Mouse (Mus musculus) liver, adult 2 months (tissue): ENCODE results near the gene Vav3. TPM values are rescaled to one million over a fixed set of nuclear protein-coding genes. Genes with fewer than 3 reads are reported as not detected.

Experiments
- DNase-seq: peaks from one replicate; pipeline ENCODE4 v3.0.0-alpha.2; 2011; ENCODE audit warnings: low read depth, low spot score; ENCODE audit errors: extremely low read depth
- H3K27ac ChIP-seq: fragments of 200-500 bp; replicated peaks from 2 replicates; pipeline ENCODE4 v1.5.1; 2012; ENCODE audit warnings: low read depth, mild to moderate bottlenecking, control low read depth, inconsistent platforms, low read length; ENCODE audit not compliant: insufficient read depth
- H3K27me3 ChIP-seq: fragments of 200-500 bp; 2 replicates; pipeline ENCODE4 v1.6.1; 2012; ENCODE audit warnings: mild to moderate bottlenecking, moderate library complexity, low read length, inconsistent platforms; ENCODE audit not compliant: control insufficient read depth, insufficient read depth
- H3K36me3 ChIP-seq: fragments of 200-500 bp; 2 replicates; pipeline ENCODE4 v1.6.1; 2012; ENCODE audit warnings: low read length, inconsistent platforms; ENCODE audit not compliant: control insufficient read depth, insufficient read depth
- H3K4me1 ChIP-seq: fragments of 200-500 bp; 2 replicates; pipeline ENCODE4 v1.6.1; 2011; ENCODE audit warnings: low read length; ENCODE audit not compliant: control insufficient read depth, insufficient read depth
- H3K4me3 ChIP-seq: fragments of 200-500 bp; 2 replicates; pipeline ENCODE4 v1.5.1; 2011; ENCODE audit warnings: low read depth, mild to moderate bottlenecking, control low read depth, low read length, moderate library complexity; ENCODE audit not compliant: insufficient read depth
- H3K79me2 ChIP-seq: fragments of 200-500 bp; 2 replicates; pipeline ENCODE4 v1.6.1; 2012; ENCODE audit warnings: inconsistent platforms, mild to moderate bottlenecking, low read length, moderate library complexity; ENCODE audit not compliant: control insufficient read depth, insufficient read depth
- H3K9ac ChIP-seq: fragments of 200-500 bp; 2 replicates; pipeline ENCODE4 v1.6.1; 2012; ENCODE audit warnings: low read depth, mild to moderate bottlenecking, control low read depth, inconsistent platforms, low read length
- CTCF ChIP-seq: fragments of 200-500 bp; IDR thresholded peaks from 2 replicates; pipeline ENCODE4 v1.5.1; 2011; ENCODE audit warnings: low read depth, low read length, control low read depth
- POLR2A ChIP-seq: fragments of 200-500 bp; IDR thresholded peaks from 2 replicates; pipeline ENCODE4 v1.6.1; 2011; ENCODE audit warnings: low read length, control low read depth; ENCODE audit not compliant: insufficient read depth; ENCODE audit errors: extremely low read depth
- WGBS: fragments of 180-500 bp; shearing (Covaris S2); methylation state at CpG from one replicate; pipeline ENCODE4 v1.1.7; 2018; 5-methylcytosine and 5-hydroxymethylcytosine counted together
- polyA plus RNA-seq: library from polyadenylated mRNA; depleted of rRNA; stranded (reverse); fragments of >200 nt; gene quantifications from 2 replicates; pipeline ENCODE4 v1.2.3, GENCODE M21; 2012
- total RNA-seq: library from RNA; depleted of rRNA; stranded (reverse); fragments of >200 nt; gene quantifications from 2 replicates; pipeline ENCODE4 v1.2.3, GENCODE M21; 2014

The Vav3 gene
- total and polyA plus RNA-seq, 2 experiments = 0.29 to 3.0 TPM

DNA sequence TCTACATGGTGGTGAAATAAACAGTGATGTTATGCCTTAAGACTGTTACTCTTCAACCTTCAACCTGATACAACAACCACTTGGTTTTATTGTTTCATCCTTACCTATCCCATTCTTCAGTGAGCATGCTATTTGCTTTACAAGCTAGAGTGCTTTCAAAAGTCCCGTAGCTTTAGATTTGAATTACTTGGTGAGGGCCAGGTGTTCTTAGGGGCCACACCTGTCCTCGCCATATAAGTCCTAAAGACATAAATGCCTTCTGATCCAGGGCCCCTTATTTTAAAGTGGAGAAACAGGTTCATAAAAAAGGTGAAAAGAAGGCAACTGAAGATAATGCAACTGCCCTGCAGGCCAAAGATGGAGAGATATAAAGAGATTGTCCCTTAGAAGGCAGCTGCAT, 224.0 kb downstream of the Vav3 start:
- no peaks in the 10 kb centered on the region for H3K36me3 ChIP-seq
- no peak overlapping the region for H3K9ac ChIP-seq
- TF ChIP-seq POLR2A = no peak
- TF ChIP-seq CTCF = no peak
- H3K27ac ChIP-seq = no peak overlapping the region
- WGBS = 87% methylated on average over 2 of the region's 2 CpGs
- H3K27me3 ChIP-seq = no peaks in the 10 kb centered on the region
- no peak for DNase-seq
- H3K4me3 ChIP-seq = no peak overlapping the region
- H3K4me1 ChIP-seq = no peaks in the 10 kb centered on the region
- H3K79me2 ChIP-seq = no peaks in the 10 kb centered on the region

DNA sequence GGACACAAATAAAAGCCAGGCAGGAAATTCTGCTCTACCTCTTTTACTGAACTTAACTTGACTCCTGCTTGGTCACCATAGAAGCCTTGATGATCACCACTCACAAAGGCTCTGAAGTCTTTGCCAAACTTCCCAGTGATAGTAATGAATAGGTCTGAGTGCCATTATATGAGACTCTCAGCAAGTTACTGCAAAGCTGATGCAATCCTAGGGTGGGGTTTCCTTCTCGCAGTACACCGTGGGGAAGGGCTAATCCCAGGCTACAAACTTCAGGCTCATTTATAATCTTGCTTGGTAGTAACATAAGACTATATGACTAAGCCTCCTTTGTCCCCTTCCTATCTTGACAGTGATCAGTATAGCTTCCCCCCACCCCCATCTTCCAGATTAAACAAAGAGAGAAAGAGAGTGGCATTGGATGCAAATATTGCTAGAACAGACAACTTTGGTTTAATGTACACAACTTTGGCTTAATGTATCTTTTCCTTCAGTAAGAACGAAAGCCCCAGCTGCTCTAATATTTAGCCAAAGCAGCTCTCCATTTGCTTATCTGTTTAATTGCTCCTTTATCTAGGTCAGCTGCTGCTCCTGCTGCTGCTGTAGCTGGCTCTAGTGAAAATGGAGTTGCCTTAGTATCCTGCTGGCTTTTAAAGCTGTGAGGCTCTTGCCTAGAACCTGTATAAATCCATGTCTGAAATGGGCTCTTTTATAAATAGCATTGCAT, 228.3 kb downstream of the Vav3 start:
- H3K79me2 ChIP-seq = no peaks in the 10 kb centered on the region
- no peak for DNase-seq
- H3K36me3 ChIP-seq = no peaks in the 10 kb centered on the region
- TF ChIP-seq POLR2A = no peak
- TF ChIP-seq CTCF = no peak
- H3K9ac ChIP-seq = no peak overlapping the region
- H3K4me1 ChIP-seq = no peaks in the 10 kb centered on the region
- H3K4me3 ChIP-seq = no peak overlapping the region
- H3K27ac ChIP-seq = no peak overlapping the region
- H3K27me3 ChIP-seq = no peaks in the 10 kb centered on the region
- WGBS = 23% methylated on average over 3 of the region's 3 CpGs

DNA sequence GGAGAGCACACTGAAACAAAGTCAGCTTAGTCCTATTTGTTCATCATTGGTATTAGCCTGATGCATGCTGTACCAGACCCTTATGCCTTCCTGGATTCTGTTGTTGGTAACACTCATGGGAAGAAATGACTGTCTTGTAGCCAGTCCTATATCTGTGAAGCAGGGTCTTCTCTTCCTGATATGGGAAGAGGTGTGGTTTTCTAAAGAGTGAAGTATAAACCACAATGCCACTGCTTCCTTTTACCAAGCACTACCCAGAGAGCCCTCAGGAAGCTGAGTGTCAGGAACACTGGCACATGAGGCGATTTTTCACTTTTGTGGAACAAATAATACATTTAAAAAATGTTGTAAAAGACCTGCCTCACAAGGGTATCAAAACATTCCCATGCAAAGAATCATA, 231.0 kb downstream of the Vav3 start:
- Histone ChIP-seq H3K27ac (no peak overlapping the region), H3K4me3 (no peak overlapping the region), H3K4me1 (no peaks in the 10 kb centered on the region), H3K36me3 (no peaks in the 10 kb centered on the region), H3K79me2 (no peaks in the 10 kb centered on the region), H3K9ac (no peak overlapping the region), H3K27me3 (no peaks in the 10 kb centered on the region)
- no peak for DNase-seq
- WGBS = 83% methylated on average over 1 of the region's 1 CpGs
- no peak for TF ChIP-seq CTCF
- TF ChIP-seq POLR2A = no peak

DNA sequence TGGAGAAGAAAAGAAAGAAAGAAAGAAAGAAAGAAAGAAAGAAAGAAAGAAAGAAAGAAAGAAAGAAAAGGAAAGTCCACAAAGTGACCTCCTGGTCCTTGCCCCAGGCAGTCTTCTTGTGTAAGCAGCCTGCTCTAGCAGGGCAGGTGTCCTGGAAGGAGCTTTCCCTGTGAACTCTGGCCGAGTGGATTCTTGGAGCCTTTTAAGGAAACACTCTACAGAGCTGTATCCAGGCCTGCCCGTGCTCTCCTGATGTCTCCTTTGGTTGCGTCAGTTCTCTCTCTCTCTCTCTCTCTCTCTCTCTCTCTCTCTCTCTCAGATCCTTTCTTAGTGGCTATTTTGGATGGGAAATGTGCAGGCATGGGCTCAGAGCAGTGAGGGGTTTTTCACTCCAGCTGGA, 232.4 kb downstream of the Vav3 start:
- H3K79me2 ChIP-seq = no peaks in the 10 kb centered on the region
- no peaks in the 10 kb centered on the region for H3K4me1 ChIP-seq
- H3K36me3 ChIP-seq = no peaks in the 10 kb centered on the region
- no peak for TF ChIP-seq CTCF
- TF ChIP-seq POLR2A = no peak
- 53% methylated on average over 3 of the region's 3 CpGs for WGBS
- H3K9ac ChIP-seq = no peak overlapping the region
- H3K27me3 ChIP-seq = no peaks in the 10 kb centered on the region
- H3K4me3 ChIP-seq = no peak overlapping the region
- no peak overlapping the region for H3K27ac ChIP-seq
- DNase-seq = no peak

DNA sequence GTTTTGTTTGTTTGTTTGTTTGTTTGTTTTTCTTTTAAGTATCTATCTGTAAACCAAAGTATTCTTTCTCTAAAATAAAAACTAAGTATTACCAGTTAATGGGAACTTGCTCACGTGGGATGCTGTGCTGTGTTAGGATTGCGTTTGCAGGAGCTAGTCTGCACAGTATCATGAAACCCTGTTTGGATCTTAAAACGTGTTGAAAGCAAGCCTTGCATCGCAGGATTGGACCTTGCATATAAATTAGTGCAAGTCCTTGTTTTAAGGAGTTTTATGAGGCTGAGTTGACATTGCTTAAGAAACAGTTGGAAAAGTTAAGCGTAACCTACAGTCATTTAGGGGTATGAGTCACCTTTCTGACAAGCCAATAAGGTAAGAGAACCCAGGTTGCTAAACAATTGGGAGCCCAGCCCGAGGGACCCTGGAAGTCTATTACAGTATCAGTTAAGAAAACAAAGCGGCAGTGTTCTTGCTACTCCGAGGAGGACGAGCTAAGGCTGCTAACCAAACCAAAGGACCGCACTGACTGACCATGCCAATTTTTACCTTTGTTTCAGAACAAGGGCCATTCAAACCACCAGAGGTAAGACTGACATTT, 233.2 kb downstream of the Vav3 start:
- H3K9ac ChIP-seq = no peak overlapping the region
- no peak overlapping the region for H3K27ac ChIP-seq
- DNase-seq = no peak
- H3K36me3 ChIP-seq = no peaks in the 10 kb centered on the region
- no peak for TF ChIP-seq CTCF
- no peak for TF ChIP-seq POLR2A
- H3K27me3 ChIP-seq = no peaks in the 10 kb centered on the region
- WGBS = 63% methylated on average over 10 of the region's 10 CpGs
- H3K4me1 ChIP-seq = no peaks in the 10 kb centered on the region
- H3K79me2 ChIP-seq = no peaks in the 10 kb centered on the region
- no peak overlapping the region for H3K4me3 ChIP-seq

DNA sequence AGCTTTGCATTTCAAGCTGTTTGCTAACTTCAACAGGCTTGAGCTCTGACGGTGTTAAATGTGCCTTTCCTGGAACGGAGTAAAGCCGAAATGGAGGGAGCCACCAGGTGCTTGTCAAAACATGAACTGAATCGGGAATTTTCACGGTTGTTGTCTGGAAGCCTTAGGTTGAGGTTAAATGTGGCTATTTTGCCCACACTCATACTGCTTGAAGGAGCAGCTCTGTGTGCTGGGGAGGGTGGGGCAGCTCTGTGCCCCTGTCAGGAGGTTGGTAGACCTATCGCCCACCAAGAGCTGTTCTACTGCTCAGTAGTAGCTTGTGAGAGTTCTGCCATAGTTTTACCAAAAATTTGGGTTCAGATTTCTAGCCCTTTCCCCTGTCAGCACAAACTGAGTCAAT, 233.7 kb downstream of the Vav3 start:
- Histone ChIP-seq H3K79me2 (no peaks in the 10 kb centered on the region), H3K4me1 (no peaks in the 10 kb centered on the region), H3K4me3 (no peak overlapping the region), H3K27me3 (no peaks in the 10 kb centered on the region), H3K9ac (no peak overlapping the region), H3K36me3 (no peaks in the 10 kb centered on the region), H3K27ac (no peak overlapping the region)
- TF ChIP-seq POLR2A (no peak), CTCF (no peak)
- no peak for DNase-seq
- 73% methylated on average over 6 of the region's 6 CpGs for WGBS
